Mouse (Mus musculus) limb, embryonic 15.5 days (tissue): Measurements from ENCODE around the gene Cebpa. TPM values are rescaled to one million over a fixed set of nuclear protein-coding genes. Genes with fewer than 3 reads are reported as not detected.
A peak's percentile ranks its signal among the peaks of the same experiment; 100 is the strongest.

Experiments
- ATAC-seq: fragments of 200-750 bp; cut with Nextera tagmentation; 2 replicates; pipeline ENCODE4 v1.8.0; 2017; ENCODE audit warnings: low read depth, moderate TSS enrichment; ENCODE audit not compliant: insufficient number of reproducible peaks, low FRiP score, low TSS enrichment
- H3K27ac ChIP-seq: fragments of 300-500 bp; sonication (generic); 2 replicates; pipeline ENCODE4 v1.5.1; 2015; ENCODE audit warnings: moderate library complexity, mild to moderate bottlenecking, inconsistent platforms
- H3K27me3 ChIP-seq: fragments of 300-500 bp; sonication (generic); 2 replicates; pipeline ENCODE4 v1.6.1; 2015; ENCODE audit warnings: inconsistent platforms
- H3K36me3 ChIP-seq: fragments of 300-500 bp; sonication (generic); 2 replicates; pipeline ENCODE4 v1.6.1; 2015; ENCODE audit warnings: inconsistent platforms
- H3K4me1 ChIP-seq: fragments of 300-500 bp; sonication (generic); 2 replicates; pipeline ENCODE4 v1.6.1; 2015; ENCODE audit warnings: inconsistent platforms
- H3K4me2 ChIP-seq: fragments of 300-500 bp; sonication (generic); 2 replicates; pipeline ENCODE4 v1.6.1; 2015; ENCODE audit warnings: mild to moderate bottlenecking, inconsistent platforms
- H3K4me3 ChIP-seq: fragments of 300-500 bp; sonication (generic); 2 replicates; pipeline ENCODE4 v1.5.1; 2015; ENCODE audit warnings: mild to moderate bottlenecking, inconsistent platforms
- H3K9ac ChIP-seq: fragments of 300-500 bp; sonication (generic); 2 replicates; pipeline ENCODE4 v1.6.1; 2015; ENCODE audit warnings: inconsistent platforms
- H3K9me3 ChIP-seq: fragments of 300-500 bp; sonication (generic); 2 replicates; pipeline ENCODE4 v1.6.1; 2016; ENCODE audit warnings: inconsistent platforms
- WGBS: fragments of 180-500 bp; shearing (Covaris S2); methylation state at CpG from one replicate; pipeline ENCODE4 v1.1.7; 2015; 5-methylcytosine and 5-hydroxymethylcytosine counted together
- polyA plus RNA-seq: library from polyadenylated mRNA; unstranded; fragments of >200 nt; fragmentation: Nextera tagmentation; extraction: Ambion mirVana; gene quantifications from 2 replicates; pipeline ENCODE4 v1.2.1, GENCODE M21; 2015

Gene Cebpa
- polyA plus RNA-seq, 1 experiment from 2014 or later = 16.5 TPM

GRCm38 (mm10) chr7:35134621-35135020 is 15.5 kb downstream of the Cebpa start:
- no peak overlapping the region for H3K27ac ChIP-seq
- H3K36me3 ChIP-seq = no peaks in the 10 kb centered on the region
- WGBS = 29% methylated on average over 5 of the region's 5 CpGs
- no peak overlapping the region for H3K4me2 ChIP-seq
- H3K4me3 ChIP-seq = no peak overlapping the region
- H3K4me1 ChIP-seq = peaks cover 10% of the 10 kb centered on the region; the same call in 1 of the 2 replicates
- H3K27me3 ChIP-seq = no peaks in the 10 kb centered on the region
- no peak for ATAC-seq
- H3K9me3 ChIP-seq = no peaks in the 10 kb centered on the region
- no peak overlapping the region for H3K9ac ChIP-seq

GRCm38 (mm10) chr7:35137524-35137923 is 18.4 kb downstream of the Cebpa start:
- no peak for ATAC-seq
- 88% methylated on average over 1 of the region's 1 CpGs for WGBS
- H3K4me2 ChIP-seq = no peak overlapping the region
- H3K27me3 ChIP-seq = no peaks in the 10 kb centered on the region
- no peak overlapping the region for H3K9ac ChIP-seq
- no peaks in the 10 kb centered on the region for H3K9me3 ChIP-seq
- no peak overlapping the region for H3K4me3 ChIP-seq
- H3K27ac ChIP-seq = no peak overlapping the region
- peaks cover 19% of the 10 kb centered on the region for H3K4me1 ChIP-seq
- no peaks in the 10 kb centered on the region for H3K36me3 ChIP-seq

GRCm38 (mm10) chr7:35138481-35138880 is 19.4 kb downstream of the Cebpa start:
- 50% methylated on average over 4 of the region's 4 CpGs for WGBS
- H3K27ac ChIP-seq = no peak overlapping the region
- no peaks in the 10 kb centered on the region for H3K36me3 ChIP-seq

GRCm38 (mm10) chr7:35139880-35140279 is 20.8 kb downstream of the Cebpa start:
- WGBS = 90% methylated on average over 5 of the region's 5 CpGs
- ATAC-seq = no peak

More at GRCm38 (mm10) chr7:35138481-35138880, 19.4 kb downstream of the Cebpa start:
- Histone ChIP-seq H3K27me3 (no peaks in the 10 kb centered on the region), H3K4me3 (no peak overlapping the region), H3K4me2 (no peak overlapping the region), H3K4me1 (peaks cover 21% of the 10 kb centered on the region), H3K9ac (no peak overlapping the region), H3K9me3 (no peaks in the 10 kb centered on the region)
- no peak for ATAC-seq

GRCm38 (mm10) chr7:35141519-35141918 is 22.4 kb downstream of the Cebpa start:
- no peak for ATAC-seq
- Histone ChIP-seq H3K36me3 (no peaks in the 10 kb centered on the region), H3K9me3 (no peaks in the 10 kb centered on the region), H3K4me3 (no peak overlapping the region), H3K27me3 (no peaks in the 10 kb centered on the region), H3K27ac (peak overlapping the region; percentile 38; the same call in 1 of the 2 replicates), H3K4me1 (peaks cover 28% of the 10 kb centered on the region), H3K9ac (no peak overlapping the region), H3K4me2 (no peak overlapping the region)
- WGBS = 34% methylated on average over 5 of the region's 5 CpGs

More at GRCm38 (mm10) chr7:35139880-35140279, 20.8 kb downstream of the Cebpa start:
- Histone ChIP-seq H3K9ac (no peak overlapping the region), H3K4me1 (peaks cover 18% of the 10 kb centered on the region), H3K27me3 (no peaks in the 10 kb centered on the region), H3K36me3 (no peaks in the 10 kb centered on the region), H3K9me3 (no peaks in the 10 kb centered on the region), H3K27ac (peak overlapping the region; percentile 38; the same call in 1 of the 2 replicates), H3K4me2 (no peak overlapping the region), H3K4me3 (no peak overlapping the region)

- H3K9ac ChIP-seq = no peak overlapping the region
- H3K4me3 ChIP-seq = no peak overlapping the region
- no peak overlapping the region for H3K4me2 ChIP-seq
- no peak for ATAC-seq
- H3K27ac ChIP-seq = no peak overlapping the region
- WGBS = 54% methylated on average over 8 of the region's 8 CpGs
- no peaks in the 10 kb centered on the region for H3K9me3 ChIP-seq
- peaks cover 28% of the 10 kb centered on the region for H3K4me1 ChIP-seq
- no peaks in the 10 kb centered on the region for H3K36me3 ChIP-seq
- no peaks in the 10 kb centered on the region; the same call in 1 of the 2 replicates for H3K27me3 ChIP-seq
Observed at GRCm38 (mm10) chr7:35142522-35142921, 23.4 kb downstream of the Cebpa start.

- Histone ChIP-seq H3K9me3 (no peaks in the 10 kb centered on the region), H3K27me3 (no peaks in the 10 kb centered on the region; the same call in 1 of the 2 replicates), H3K36me3 (no peaks in the 10 kb centered on the region), H3K27ac (no peak overlapping the region), H3K9ac (no peak overlapping the region), H3K4me3 (no peak overlapping the region), H3K4me2 (no peak overlapping the region), H3K4me1 (peaks cover 27% of the 10 kb centered on the region)
- no peak for ATAC-seq
- WGBS = 60% methylated on average over 6 of the region's 6 CpGs
Observed at GRCm38 (mm10) chr7:35143864-35144618, 24.9 kb downstream of the Cebpa start.

GRCm38 (mm10) chr7:35145068-35145467 is 26.0 kb downstream of the Cebpa start:
- Histone ChIP-seq H3K27ac (no peak overlapping the region), H3K4me3 (no peak overlapping the region), H3K27me3 (no peaks in the 10 kb centered on the region; the same call in 1 of the 2 replicates), H3K36me3 (no peaks in the 10 kb centered on the region), H3K9ac (no peak overlapping the region), H3K4me2 (no peak overlapping the region), H3K9me3 (no peaks in the 10 kb centered on the region), H3K4me1 (peaks cover 36% of the 10 kb centered on the region)
- WGBS = 75% methylated on average over 9 of the region's 9 CpGs
- no peak for ATAC-seq

GRCm38 (mm10) chr7:35146269-35146668 is 27.2 kb downstream of the Cebpa start:
- H3K4me1 ChIP-seq = peaks cover 31% of the 10 kb centered on the region
- no peak overlapping the region for H3K27ac ChIP-seq
- H3K9me3 ChIP-seq = no peaks in the 10 kb centered on the region
- ATAC-seq = peak; percentile 32; the same call in 1 of the 2 replicates
- H3K27me3 ChIP-seq = no peaks in the 10 kb centered on the region; the same call in 1 of the 2 replicates
- 67% methylated on average over 10 of the region's 10 CpGs for WGBS
- H3K4me2 ChIP-seq = no peak overlapping the region
- no peak overlapping the region for H3K4me3 ChIP-seq
- no peak overlapping the region for H3K9ac ChIP-seq
- no peaks in the 10 kb centered on the region for H3K36me3 ChIP-seq

- Histone ChIP-seq H3K9me3 (no peaks in the 10 kb centered on the region), H3K4me1 (peaks cover 22% of the 10 kb centered on the region), H3K27ac (0 out of 2 replicates have a peak overlapping the region, but pooled peaks have one; percentile 22), H3K9ac (no peak overlapping the region), H3K27me3 (no peaks in the 10 kb centered on the region; the same call in 1 of the 2 replicates), H3K36me3 (no peaks in the 10 kb centered on the region), H3K4me3 (no peak overlapping the region), H3K4me2 (no peak overlapping the region)
- no peak for ATAC-seq
- WGBS = 41% methylated on average over 15 of the region's 15 CpGs
Observed at GRCm38 (mm10) chr7:35149616-35150433, 30.7 kb downstream of the Cebpa start.

- Histone ChIP-seq H3K27ac (no peak overlapping the region), H3K27me3 (no peaks in the 10 kb centered on the region; the same call in 1 of the 2 replicates), H3K4me1 (peaks cover 16% of the 10 kb centered on the region), H3K4me3 (no peak overlapping the region), H3K36me3 (no peaks in the 10 kb centered on the region), H3K4me2 (no peak overlapping the region), H3K9ac (no peak overlapping the region), H3K9me3 (no peaks in the 10 kb centered on the region)
- ATAC-seq = no peak
- 72% methylated on average over 5 of the region's 5 CpGs for WGBS
Observed at GRCm38 (mm10) chr7:35150860-35151259, 31.8 kb downstream of the Cebpa start.

GRCm38 (mm10) chr7:35154449-35154848 is 35.4 kb downstream of the Cebpa start:
- Histone ChIP-seq H3K27me3 (no peaks in the 10 kb centered on the region), H3K9ac (no peak overlapping the region), H3K9me3 (no peaks in the 10 kb centered on the region), H3K36me3 (no peaks in the 10 kb centered on the region), H3K27ac (no peak overlapping the region), H3K4me3 (no peak overlapping the region), H3K4me2 (no peak overlapping the region), H3K4me1 (peaks cover 5% of the 10 kb centered on the region)
- ATAC-seq = no peak
- 77% methylated on average over 12 of the region's 12 CpGs for WGBS
